Mouse (Mus musculus): ENCODE data around the gene Rbp4. TPM values are rescaled to one million over a fixed set of nuclear protein-coding genes. Genes with fewer than 3 reads are reported as not detected.

The Rbp4 gene
- 687 and 837 TPM in 2 replicates for polyA plus RNA-seq (2012; rRNA removed)

DNA sequence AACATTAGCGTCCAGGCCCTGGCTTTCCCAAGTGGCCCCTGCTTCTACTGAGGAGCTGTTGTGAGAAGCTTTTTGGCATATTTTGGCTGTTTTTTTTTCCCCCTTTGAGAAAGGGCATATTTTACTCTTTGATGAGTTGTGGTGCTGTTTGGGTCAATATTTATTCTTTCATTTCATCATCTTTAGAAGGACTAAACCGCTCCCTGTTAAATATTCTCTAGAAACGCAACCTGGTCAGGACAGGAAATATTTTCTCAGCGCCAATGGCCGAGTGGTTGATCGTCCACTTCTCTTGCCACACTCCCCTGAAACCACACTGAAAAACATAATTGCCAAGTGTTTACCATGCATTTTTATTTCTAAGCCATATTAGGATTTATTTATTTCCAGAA lies at the start of gene Rbp4:
Gene Rbp4 (minus strand): TSS at position 63 of the 392 bp plus-strand sequence.

DNA sequence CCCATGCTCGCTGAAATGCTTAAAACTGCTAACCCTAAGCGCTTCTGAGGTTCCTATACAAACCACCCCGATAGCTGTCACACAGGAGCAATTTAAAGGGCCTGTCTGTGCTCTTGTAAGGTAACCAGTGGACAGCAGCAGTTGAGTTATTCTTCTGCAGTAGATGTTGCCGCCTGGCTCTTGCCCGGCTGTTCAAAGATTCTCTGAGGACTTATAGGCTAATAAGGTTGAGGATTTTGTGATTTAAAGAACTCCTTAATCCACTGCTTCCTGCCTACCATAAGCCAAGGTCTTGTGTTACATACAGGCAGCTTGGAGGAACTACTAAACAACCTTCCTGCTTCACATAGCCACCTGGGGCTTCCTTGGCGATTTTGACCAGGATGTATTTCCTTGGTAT lies 7.4 kb upstream of the Rbp4 start, which contains the start of gene Pde6c:
Gene Pde6c (plus strand): TSS at position 301 of the 400 bp plus-strand sequence.

DNA sequence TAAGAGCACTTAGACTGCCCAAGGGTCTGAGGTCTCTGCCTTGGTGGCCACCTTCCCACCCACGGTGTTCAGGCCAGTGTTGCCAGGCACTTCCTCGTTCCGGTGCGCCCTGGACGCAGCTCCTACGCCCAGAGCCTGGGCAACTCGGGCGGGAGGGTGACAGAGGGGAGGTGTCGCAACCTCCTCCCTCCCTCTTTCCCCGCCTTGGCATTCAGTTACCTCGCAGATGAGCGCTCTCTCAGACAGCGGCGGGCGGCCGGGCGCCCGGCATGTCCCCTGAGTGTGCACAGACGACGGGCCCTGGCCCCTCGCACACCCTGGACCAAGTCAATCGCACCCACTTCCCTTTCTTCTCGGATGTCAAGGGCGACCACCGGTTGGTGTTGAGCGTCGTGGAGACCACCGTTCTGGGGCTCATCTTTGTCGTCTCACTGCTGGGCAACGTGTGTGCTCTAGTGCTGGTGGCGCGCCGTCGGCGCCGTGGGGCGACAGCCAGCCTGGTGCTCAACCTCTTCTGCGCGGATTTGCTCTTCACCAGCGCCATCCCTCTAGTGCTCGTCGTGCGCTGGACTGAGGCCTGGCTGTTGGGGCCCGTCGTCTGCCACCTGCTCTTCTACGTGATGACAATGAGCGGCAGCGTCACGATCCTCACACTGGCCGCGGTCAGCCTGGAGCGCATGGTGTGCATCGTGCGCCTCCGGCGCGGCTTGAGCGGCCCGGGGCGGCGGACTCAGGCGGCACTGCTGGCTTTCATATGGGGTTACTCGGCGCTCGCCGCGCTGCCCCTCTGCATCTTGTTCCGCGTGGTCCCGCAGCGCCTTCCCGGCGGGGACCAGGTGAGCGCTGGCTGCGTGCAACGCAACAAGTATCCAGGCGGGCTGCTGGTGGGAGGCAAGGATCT lies 28.0 kb downstream of the Rbp4 start, which contains the start of gene Ffar4:
Gene Ffar4 (plus strand): TSS at position 214 of the 901 bp plus-strand sequence.

Other genes starting within 250 kb of the Rbp4 start
- gene Myof, start 81.7 kb downstream of the Rbp4 start, polyA plus RNA-seq (2012; rRNA removed), result 1.5 and 2.4 TPM in 2 replicates
- 4.4 and 5.2 TPM in 2 replicates for gene Cep55, start 70.3 kb downstream of the Rbp4 start, polyA plus RNA-seq (2012; rRNA removed)
- 0.06 and 0.07 TPM in 2 replicates for gene Ffar4, start 28.2 kb downstream of the Rbp4 start, polyA plus RNA-seq (2012; rRNA removed)
- gene Pde6c, start 7.5 kb upstream of the Rbp4 start, polyA plus RNA-seq (2012; rRNA removed), result 3.3 and 4.3 TPM in 2 replicates
- 9.8 and 10.4 TPM in 2 replicates for gene Fra10ac1, start 98.9 kb upstream of the Rbp4 start, polyA plus RNA-seq (2012; rRNA removed)
- 0.02 and 0.08 TPM in 2 replicates for gene Lgi1, start 139.3 kb upstream of the Rbp4 start, polyA plus RNA-seq (2012; rRNA removed)